Mouse (Mus musculus): Measurements from ENCODE around the gene Ddb2.

GRCm38 (mm10) chr2:91183711-91184405 is 52.9 kb downstream of the Ddb2 start, which contains the start of gene Madd:
- TF ChIP-seq POLR2A (IDR thresholded peaks at IDR 0.05; ENCODE audit: low read depth, low read length) (no peak), CTCF (IDR thresholded peaks at IDR 0.05; ENCODE audit: borderline replicate concordance, insufficient read depth, low read length) (no peak)

All from embryonic fibroblast, embryonic 13.5 days (primary cell).